Mouse (Mus musculus) MEL (cell line): Measurements from ENCODE around the gene Ccdc50. TPM values are rescaled to one million over a fixed set of nuclear protein-coding genes. Genes with fewer than 3 reads are reported as not detected.

Source experiments
- DNase-seq: peaks from one replicate; pipeline ENCODE4 v3.0.0; 2011; ENCODE audit warnings: low read depth, low spot score
- H3K27ac ChIP-seq: 2 replicates; pipeline ENCODE4 v1.5.1; 2012; ENCODE audit warnings: low read depth, mild to moderate bottlenecking, control low read depth, low read length, moderate library complexity; ENCODE audit not compliant: control insufficient read depth
- H3K27me3 ChIP-seq, 2 experiments: fragments of 150-350 bp in 1 of 2; sonication (generic) in 1 of 2; 2 replicates each; pipeline ENCODE4 v1.6.1; 2012; ENCODE audit warnings: low read length in 2 of 2, mild to moderate bottlenecking in 2 of 2, improper control_type of control experiment in 1 of 2, moderate library complexity in 1 of 2; ENCODE audit not compliant: insufficient read depth in 2 of 2, control insufficient read depth in 1 of 2
- H3K36me3 ChIP-seq, 2 experiments: 2 replicates each; pipeline ENCODE4 v1.6.1; 2012 to 2014; ENCODE audit warnings: low read length in 2 of 2, improper control_type of control experiment in 1 of 2, inconsistent platforms in 1 of 2, mild to moderate bottlenecking in 1 of 2; ENCODE audit not compliant: insufficient read depth in 2 of 2, control insufficient read depth in 1 of 2
- H3K4me1 ChIP-seq, 2 experiments: fragments of 150-350 bp in 1 of 2; sonication (generic) in 1 of 2; 2 replicates each; pipeline ENCODE4 v1.6.1; 2012; ENCODE audit warnings: low read length in 2 of 2, improper control_type of control experiment in 1 of 2, mild to moderate bottlenecking in 1 of 2; ENCODE audit not compliant: insufficient read depth in 2 of 2, control insufficient read depth in 1 of 2
- H3K4me3 ChIP-seq, 2 experiments: fragments of 150-350 bp in 1 of 2; sonication (generic) in 1 of 2; 2 replicates each; pipeline ENCODE4 v1.5.1; 2012; ENCODE audit warnings: low read depth in 2 of 2, low read length in 2 of 2, mild to moderate bottlenecking in 2 of 2, moderate library complexity in 2 of 2, control low read depth in 1 of 2, improper control_type of control experiment in 1 of 2; ENCODE audit not compliant: control insufficient read depth in 1 of 2, insufficient read depth in 1 of 2
- H3K79me2 ChIP-seq: 2 replicates; pipeline ENCODE4 v1.6.1; 2012; ENCODE audit warnings: mild to moderate bottlenecking, low read length, moderate library complexity; ENCODE audit not compliant: control insufficient read depth, poor library complexity, insufficient read depth
- H3K9ac ChIP-seq: 2 replicates; pipeline ENCODE4 v1.6.1; 2012; ENCODE audit warnings: low read depth, mild to moderate bottlenecking, control low read depth, low read length, moderate library complexity; ENCODE audit not compliant: control insufficient read depth, poor library complexity, severe bottlenecking
- H3K9me3 ChIP-seq: fragments of 150-350 bp; sonication (generic); replicated peaks from 2 replicates; pipeline ENCODE4 v1.6.1; 2012; ENCODE audit warnings: mild to moderate bottlenecking, low read length, improper control_type of control experiment, moderate library complexity; ENCODE audit not compliant: insufficient read depth
- CHD2 ChIP-seq: IDR thresholded peaks from 2 replicates; pipeline ENCODE4 v1.6.1; 2011; ENCODE audit warnings: low read length, improper control_type of control experiment
- CTCF ChIP-seq, 3 experiments: IDR thresholded peaks in 2 of 3; conservative IDR thresholded peaks in 1 of 3; 2 replicates each; pipeline ENCODE4 v1.5.1; 2011 to 2012; ENCODE audit warnings: low read length in 3 of 3, low read depth in 2 of 3, mild to moderate bottlenecking in 2 of 3, improper control_type of control experiment in 1 of 3, inconsistent platforms in 1 of 3, mixed read lengths in 1 of 3, moderate library complexity in 1 of 3; ENCODE audit not compliant: control insufficient read depth in 1 of 3, insufficient read depth in 1 of 3, poor library complexity in 1 of 3, severe bottlenecking in 1 of 3
- E2F4 ChIP-seq: IDR thresholded peaks from 2 replicates; pipeline ENCODE4 v1.6.1; 2011; ENCODE audit warnings: low read depth, low read length, improper control_type of control experiment, borderline replicate concordance
- ELF1 ChIP-seq: IDR thresholded peaks from 2 replicates; pipeline ENCODE4 v1.6.1; 2014; ENCODE audit warnings: low read depth, mild to moderate bottlenecking, inconsistent platforms, low read length, improper control_type of control experiment, moderate library complexity
- GABPA ChIP-seq: IDR thresholded peaks from 2 replicates; pipeline ENCODE4 v1.6.1; 2012; ENCODE audit warnings: low read depth, mild to moderate bottlenecking, inconsistent platforms, low read length, improper control_type of control experiment, moderate library complexity
- GATA1 ChIP-seq: IDR thresholded peaks from 2 replicates; pipeline ENCODE4 v1.6.1; 2011; ENCODE audit warnings: low read depth, low read length, improper control_type of control experiment
- HCFC1 ChIP-seq: IDR thresholded peaks from 2 replicates; pipeline ENCODE4 v1.6.1; 2012; ENCODE audit warnings: low read depth, mild to moderate bottlenecking, inconsistent platforms, low read length, improper control_type of control experiment, moderate library complexity
- KAT2A ChIP-seq: conservative IDR thresholded peaks from 2 replicates; pipeline ENCODE4 v1.6.1; 2012; ENCODE audit warnings: low read depth, low read length, improper control_type of control experiment, inconsistent platforms
- MAFK ChIP-seq: IDR thresholded peaks from 2 replicates; pipeline ENCODE4 v1.6.1; 2011; ENCODE audit warnings: low read depth, mild to moderate bottlenecking, low read length, improper control_type of control experiment, borderline replicate concordance
- MEF2A ChIP-seq: IDR thresholded peaks from 2 replicates; pipeline ENCODE4 v1.6.1; 2014; ENCODE audit warnings: low read depth, mild to moderate bottlenecking, inconsistent platforms, low read length, improper control_type of control experiment; ENCODE audit not compliant: poor library complexity, insufficient replicate concordance, severe bottlenecking; ENCODE audit errors: extremely low read depth
- MYB ChIP-seq: IDR thresholded peaks from 2 replicates; pipeline ENCODE4 v1.6.1; 2011; ENCODE audit warnings: mild to moderate bottlenecking, low read depth, low read length, improper control_type of control experiment
- MYC ChIP-seq: IDR thresholded peaks from 2 replicates; pipeline ENCODE4 v1.6.1; 2011; ENCODE audit warnings: low read depth, mild to moderate bottlenecking, low read length, improper control_type of control experiment, moderate library complexity
- NELFE ChIP-seq: IDR thresholded peaks from 2 replicates; pipeline ENCODE4 v1.6.1; 2011; ENCODE audit warnings: low read depth, low read length, improper control_type of control experiment
- POLR2A ChIP-seq, 2 experiments: IDR thresholded peaks; 2 replicates each; pipeline ENCODE4 v1.6.1; 2011 to 2012; ENCODE audit warnings: low read length in 2 of 2, mild to moderate bottlenecking in 2 of 2, control low read depth in 1 of 2, improper control_type of control experiment in 1 of 2, low read depth in 1 of 2, moderate library complexity in 1 of 2; ENCODE audit not compliant: control insufficient read depth in 1 of 2, insufficient read depth in 1 of 2, poor library complexity in 1 of 2
- RAD21 ChIP-seq: IDR thresholded peaks from 2 replicates; pipeline ENCODE4 v1.6.1; 2011; ENCODE audit warnings: mild to moderate bottlenecking, low read depth, low read length, improper control_type of control experiment
- SIN3A ChIP-seq: IDR thresholded peaks from 2 replicates; pipeline ENCODE4 v1.6.1; 2012; ENCODE audit warnings: low read length, improper control_type of control experiment, inconsistent platforms
- TBP ChIP-seq: IDR thresholded peaks from 2 replicates; pipeline ENCODE4 v1.8.0; 2011; ENCODE audit warnings: low read depth, low read length, improper control_type of control experiment
- TCF12 ChIP-seq: IDR thresholded peaks from 2 replicates; pipeline ENCODE4 v1.6.1; 2014; ENCODE audit warnings: low read depth, mild to moderate bottlenecking, inconsistent platforms, low read length, improper control_type of control experiment, moderate library complexity
- UBTF ChIP-seq: IDR thresholded peaks from 2 replicates; pipeline ENCODE4 v1.6.1; 2012; ENCODE audit warnings: low read depth, mild to moderate bottlenecking, inconsistent platforms, low read length, improper control_type of control experiment, moderate library complexity, borderline replicate concordance; ENCODE audit not compliant: insufficient read depth
- ZKSCAN1 ChIP-seq: IDR thresholded peaks from 2 replicates; pipeline ENCODE4 v1.6.1; 2012; ENCODE audit warnings: low read depth, mild to moderate bottlenecking, inconsistent platforms, low read length, improper control_type of control experiment, moderate library complexity
- polyA plus RNA-seq, 2 experiments: library from polyadenylated mRNA; stranded (reverse) in 1 of 2; unstranded in 1 of 2; fragments of >175 nt in 1 of 2; fragments of >200 nt in 1 of 2; gene quantifications; 2 replicates each; pipeline versions ENCODE4 v1.2.1 to v1.2.4; 2012; ENCODE audit warnings: low replicate concordance in 2 of 2, low read depth in 1 of 2; ENCODE audit not compliant: insufficient read length in 2 of 2, insufficient read depth in 1 of 2, missing spikeins in 1 of 2
- total RNA-seq: library from RNA; depleted of rRNA; stranded (reverse); fragments of 300-350 nt; gene quantifications from 2 replicates; pipeline ENCODE4 v1.2.3, GENCODE M21; 2012

Ccdc50 gene
- total and polyA plus RNA-seq, 3 experiments, result 15.1 to 30.6 (median 20.4) TPM

DNA sequence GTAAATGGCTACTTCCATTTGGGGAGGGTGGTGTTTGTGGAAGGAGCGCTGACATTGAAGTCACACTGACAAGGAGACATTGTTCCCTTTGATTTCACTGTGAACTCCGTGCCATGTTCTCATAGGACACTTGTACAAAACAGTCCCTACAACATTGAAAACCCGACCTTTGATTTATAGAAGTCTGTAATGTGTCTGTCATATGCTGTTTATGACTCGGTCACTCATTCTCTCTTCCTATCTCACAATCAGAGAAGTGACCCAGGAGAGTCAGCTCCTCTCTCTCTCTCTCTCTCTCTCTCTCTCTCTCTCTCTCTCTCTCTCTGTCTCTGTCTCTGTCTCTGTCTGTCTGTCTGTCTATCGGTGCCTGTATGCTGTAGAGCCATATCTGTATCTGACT lies 60.7 kb downstream of the Ccdc50 start:
- Histone ChIP-seq H3K27me3 (no peaks in the 10 kb centered on the region), H3K79me2 (no peaks in the 10 kb centered on the region), H3K4me3 (no peak overlapping the region), H3K9ac (no peak overlapping the region), H3K27ac (no peak overlapping the region), H3K9me3 (no peaks in the 10 kb centered on the region), H3K36me3 (no peaks in the 10 kb centered on the region; a peak in 1 of 4 replicates), H3K4me1 (no peaks in the 10 kb centered on the region)
- no peak for DNase-seq
- TF ChIP-seq CHD2 (no peak), ELF1 (no peak), GATA1 (no peak), MYB (no peak), E2F4 (no peak), TBP (no peak), UBTF (no peak), GABPA (no peak)

DNA sequence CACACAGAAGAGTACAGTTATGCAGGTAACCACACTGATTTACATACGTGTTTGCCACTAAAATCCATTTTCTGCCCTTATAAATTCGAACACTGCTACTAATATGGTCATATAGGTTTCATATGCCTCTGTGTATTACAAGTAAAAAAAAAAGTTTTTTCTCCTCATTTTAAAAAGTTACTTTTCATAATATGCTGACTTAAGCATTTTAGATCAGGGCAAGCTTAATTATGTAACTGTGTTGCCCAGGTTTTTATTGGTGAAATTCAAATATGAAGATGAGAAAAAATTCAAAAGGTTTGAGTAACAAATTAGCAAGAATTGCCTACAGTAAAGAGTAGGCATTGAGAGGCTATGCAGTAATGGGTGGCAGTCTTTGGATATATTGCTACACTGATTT lies 62.0 kb downstream of the Ccdc50 start:
- Histone ChIP-seq H3K79me2 (no peaks in the 10 kb centered on the region), H3K9me3 (no peaks in the 10 kb centered on the region), H3K27ac (no peak overlapping the region), H3K4me3 (no peak overlapping the region), H3K27me3 (no peaks in the 10 kb centered on the region), H3K36me3 (no peaks in the 10 kb centered on the region; a peak in 1 of 4 replicates), H3K9ac (no peak overlapping the region), H3K4me1 (no peaks in the 10 kb centered on the region)
- DNase-seq, result no peak
- no peak for TF ChIP-seq TBP
- no peak for TF ChIP-seq MYC
- no peak for TF ChIP-seq CHD2
- no peak for TF ChIP-seq CTCF (IDR thresholded peaks at IDR 0.05 in 2 of 3, conservative IDR thresholded peaks at IDR 0.05 in 1 of 3; ENCODE audit: control insufficient read depth in 1 of 3, insufficient read depth in 1 of 3, low read depth in 2 of 3, low read length in 3 of 3, poor library complexity in 1 of 3, severe bottlenecking in 1 of 3)
- peak; percentile 68; the same call in 1 of the 2 replicates for TF ChIP-seq MAFK
- TF ChIP-seq HCFC1, result no peak
- TF ChIP-seq TCF12, result no peak

DNA sequence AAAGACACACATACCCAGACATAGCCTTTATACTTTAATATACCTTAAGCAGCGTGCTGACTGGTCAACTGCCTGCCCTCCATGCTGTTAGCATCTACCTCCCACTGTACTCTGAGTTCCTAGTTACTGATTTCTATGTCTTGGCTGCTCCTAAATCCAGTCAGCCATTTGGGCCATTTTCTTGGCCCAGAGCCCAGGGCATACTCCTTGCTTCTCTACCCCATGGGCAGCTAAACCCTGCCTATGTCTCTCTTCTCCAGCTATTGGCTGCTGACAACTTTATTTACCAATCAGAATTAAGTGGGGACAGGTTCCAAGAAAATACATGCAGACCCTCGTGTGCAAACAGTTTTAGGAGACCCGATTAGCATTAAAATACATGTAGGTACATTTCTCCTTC lies 64.7 kb downstream of the Ccdc50 start:
- Histone ChIP-seq H3K9ac (no peak overlapping the region), H3K4me3 (no peak overlapping the region), H3K27ac (no peak overlapping the region), H3K27me3 (no peaks in the 10 kb centered on the region), H3K4me1 (no peaks in the 10 kb centered on the region), H3K79me2 (no peaks in the 10 kb centered on the region), H3K36me3 (no peaks in the 10 kb centered on the region)
- no peak for DNase-seq
- no peak for TF ChIP-seq ELF1
- TF ChIP-seq POLR2A (IDR thresholded peaks at IDR 0.05; ENCODE audit: control insufficient read depth in 1 of 2, insufficient read depth in 1 of 2, low read depth in 1 of 2, low read length in 2 of 2, poor library complexity in 1 of 2), result no peak
- TF ChIP-seq HCFC1, result no peak
- TF ChIP-seq NELFE, result no peak
- no peak for TF ChIP-seq SIN3A
- TF ChIP-seq KAT2A, result no peak
- TF ChIP-seq ZKSCAN1, result no peak
- no peak for TF ChIP-seq RAD21
- no peak for TF ChIP-seq MEF2A
- TF ChIP-seq, all 39 proteins: peak for 0
- no peaks in the 10 kb centered on the region for H3K9me3 ChIP-seq
